19 mouse cellular contexts compared by ENCODE assay signal in genomic region chr15:80994959-80995358, GRCm38 (mm10).
"Had no signal": no experiment of that assay in that cellular context is flagged by ENCODE, and none has a peak within 500 bp of the region (broad histone marks: within the 10 kb centered on the region; RNA-seq: fewer than 3 reads in every experiment).

No protein-coding gene starts in this region.

- H3K27me3 ChIP-seq: midbrain, embryonic 12.5 days; neural tube, embryonic 13.5 days; neural tube, embryonic 15.5 days had no signal

- H3K4me1 ChIP-seq: midbrain, embryonic 10.5 days; neural tube, embryonic 13.5 days; neural tube, embryonic 15.5 days had no signal

- H3K9me3 ChIP-seq: midbrain, embryonic 10.5 days; midbrain, embryonic 12.5 days; neural tube, embryonic 13.5 days; neural tube, embryonic 15.5 days had no signal

- DNase-seq: lung, adult 18-20 months; lung, postnatal 14 days; lung, postnatal 36 days; midbrain, embryonic 14.5 days; retina, postnatal 1 day; right cerebral cortex, adult 18-20 months; right cerebral cortex, postnatal 25 days; right cerebral cortex, postnatal 4 days; spleen, adult 18-20 months; thymus, adult 18-20 months; thymus, postnatal 14 days; thymus, postnatal 36 days had no signal

- H3K4me3 ChIP-seq: midbrain, embryonic 10.5 days; midbrain, embryonic 12.5 days; myocyte; neural tube, embryonic 13.5 days; neural tube, embryonic 15.5 days had no signal

- H3K4me2 ChIP-seq: midbrain, embryonic 12.5 days; neural tube, embryonic 13.5 days; neural tube, embryonic 15.5 days had no signal

- H3K27ac ChIP-seq: liver, embryonic 14.5 days; midbrain, embryonic 10.5 days; midbrain, embryonic 12.5 days; neural tube, embryonic 13.5 days; neural tube, embryonic 15.5 days had no signal

- H3K36me3 ChIP-seq: midbrain, embryonic 10.5 days; midbrain, embryonic 12.5 days; neural tube, embryonic 13.5 days; neural tube, embryonic 15.5 days had no signal

- H3K9ac ChIP-seq: liver, embryonic 14.5 days; midbrain, embryonic 12.5 days; neural tube, embryonic 13.5 days; neural tube, embryonic 15.5 days had no signal

- ATAC-seq: midbrain, embryonic 16.5 days had no signal
